Mouse (Mus musculus) MN1 (cell line): ENCODE data around the gene Nqo1.
A peak's percentile ranks its signal among the peaks of the same experiment; 100 is the strongest.

Experiments used
- DNase-seq: peaks from one replicate; pipeline ENCODE4 v3.0.0-alpha.2; 2016; ENCODE audit warnings: low spot score

Nqo1 gene

GRCm38 (mm10) chr8:107404057-107404456, 1.1 kb upstream of the Nqo1 start:
- no peak for DNase-seq

- no peak for DNase-seq
Measured at GRCm38 (mm10) chr8:107401866-107402265, 1.1 kb downstream of the Nqo1 start.

- DNase-seq = no peak
Measured at GRCm38 (mm10) chr8:107399495-107399894, 3.5 kb downstream of the Nqo1 start.

- DNase-seq = no peak
Measured at GRCm38 (mm10) chr8:107397665-107398064, 5.3 kb downstream of the Nqo1 start.

- no peak for DNase-seq
Measured at GRCm38 (mm10) chr8:107396106-107396670, 6.8 kb downstream of the Nqo1 start.

GRCm38 (mm10) chr8:107395397-107395796, 7.6 kb downstream of the Nqo1 start:
- no peak for DNase-seq

- DNase-seq = no peak
Measured at GRCm38 (mm10) chr8:107391136-107391516, 11.9 kb downstream of the Nqo1 start.

GRCm38 (mm10) chr8:107390476-107391135, 12.4 kb downstream of the Nqo1 start:
- DNase-seq = no peak

GRCm38 (mm10) chr8:107389557-107389956, 13.4 kb downstream of the Nqo1 start:
- peak; percentile 98 for DNase-seq

- DNase-seq = peak; percentile 73
Measured at GRCm38 (mm10) chr8:107387861-107388260, 15.1 kb downstream of the Nqo1 start.

- peak; percentile 82 for DNase-seq
Measured at GRCm38 (mm10) chr8:107386642-107387041, 16.4 kb downstream of the Nqo1 start.

GRCm38 (mm10) chr8:107386171-107386570, 16.8 kb downstream of the Nqo1 start:
- DNase-seq = peak; percentile 71

- DNase-seq = peak; percentile 18
Measured at GRCm38 (mm10) chr8:107385063-107385462, 17.9 kb downstream of the Nqo1 start.

GRCm38 (mm10) chr8:107384651-107385050, 18.4 kb downstream of the Nqo1 start:
- DNase-seq = no peak

- DNase-seq = no peak
Measured at GRCm38 (mm10) chr8:107382898-107383297, 20.1 kb downstream of the Nqo1 start.

GRCm38 (mm10) chr8:107381666-107382065, 21.3 kb downstream of the Nqo1 start:
- no peak for DNase-seq

- no peak for DNase-seq
Measured at GRCm38 (mm10) chr8:107380734-107381133, 22.3 kb downstream of the Nqo1 start.

GRCm38 (mm10) chr8:107377346-107377745, 25.7 kb downstream of the Nqo1 start:
- DNase-seq = no peak

GRCm38 (mm10) chr8:107370311-107370710, 32.7 kb downstream of the Nqo1 start:
- no peak for DNase-seq
